Mouse (Mus musculus): Measurements from ENCODE around the gene Hs6st1. TPM values are rescaled to one million over a fixed set of nuclear protein-coding genes. Genes with fewer than 3 reads are reported as not detected.
A peak's percentile ranks its signal among the peaks of the same experiment; 100 is the strongest.

The Hs6st1 gene
- total and polyA plus RNA-seq, 3 experiments = 9.1 to 18.1 (median 17.7) TPM

DNA sequence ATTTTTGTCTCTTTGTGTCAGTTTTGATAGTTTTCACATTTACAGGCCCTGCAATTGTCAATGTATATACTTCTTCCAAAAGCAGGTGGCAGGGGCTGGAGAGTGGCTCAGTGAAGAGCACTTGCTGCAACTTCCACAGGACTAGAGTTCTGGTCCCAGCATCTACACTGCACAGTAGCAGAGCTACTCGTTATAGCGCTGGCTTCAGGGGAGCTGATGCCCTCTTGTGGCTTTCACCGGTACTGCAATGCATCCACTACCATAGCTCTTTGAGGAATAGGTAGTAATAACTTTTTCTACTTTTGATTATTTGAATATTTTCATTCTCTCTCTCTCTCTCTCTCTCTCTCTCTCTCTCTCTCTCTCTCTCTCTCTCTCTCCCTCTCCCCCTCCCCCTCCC, 66.4 kb downstream of the Hs6st1 start:
- Histone ChIP-seq H3K36me3 (replicated peaks in 1 of 2; ENCODE audit: control insufficient read depth in 1 of 2, insufficient read depth in 1 of 2, low read length in 1 of 2) (peaks cover 0 to 3% of the 10 kb centered on the region in 2 experiments), H3K9ac (ENCODE audit: insufficient read depth, low read depth) (no peak overlapping the region), H3K4me1 (ENCODE audit: control insufficient read depth in 1 of 2, insufficient read depth in 2 of 2) (peaks cover 2 to 22% of the 10 kb centered on the region in 2 experiments; a peak in 3 of 4 replicates), H3K27me3 (replicated peaks) (no peaks in the 10 kb centered on the region), H3K4me2 (ENCODE audit: insufficient read depth, low read depth, poor library complexity, severe bottlenecking) (no peak overlapping the region), H3K4me3 (replicated peaks in 1 of 3; ENCODE audit: low read depth in 2 of 3, low read length in 2 of 3, poor library complexity in 1 of 3) (no peak overlapping the region), H3K79me2 (replicated peaks; ENCODE audit: control insufficient read depth, extremely low read depth, insufficient read depth, poor library complexity, severe bottlenecking) (no peaks in the 10 kb centered on the region), H3K27ac (ENCODE audit: insufficient read depth, low read depth) (no peak overlapping the region), H3K9me3 (replicated peaks; ENCODE audit: low read length) (no peaks in the 10 kb centered on the region)
- in situ Hi-C loops (cut with MboI; ENCODE audit: low pct_ligation_motif_present, low pct_unique_long_range_greater_than_20kb, low sequenced_read_pairs) (loop anchor here (10.0 kb wide), 2 partner anchors 70 to 280 kb away; partner anchors contain the start of gene Hs6st1), dilution Hi-C loops (cut with MboI; ENCODE audit: extremely low pct_ligation_motif_present, extremely low pct_unique_long_range_greater_than_20kb, low sequenced_read_pairs) (no loop called here)
- TF ChIP-seq RAD21 (IDR thresholded peaks at IDR 0.05; ENCODE audit: low read depth, low read length) (peak; percentile 92), ZC3H11A (IDR thresholded peaks at IDR 0.05; ENCODE audit: low read depth, low read length) (peak; percentile 68), GABPA (IDR thresholded peaks at IDR 0.05; ENCODE audit: insufficient replicate concordance, low read depth, low read length) (no peak), TCF12 (IDR thresholded peaks at IDR 0.05; ENCODE audit: low read depth, low read length) (no peak), PAX5 (IDR thresholded peaks at IDR 0.05; ENCODE audit: low read length) (no peak), CTCF (conservative IDR thresholded peaks at IDR 0.05 in 1 of 2, IDR thresholded peaks at IDR 0.05 in 1 of 2; ENCODE audit: low read depth in 2 of 2, low read length in 2 of 2) (peak; percentile 89 to 95), SMC3 (IDR thresholded peaks at IDR 0.05; ENCODE audit: low read depth, low read length) (peak; percentile 94), IRF4 (IDR thresholded peaks at IDR 0.05; ENCODE audit: low read depth, low read length) (0 out of 2 replicates have a peak, but pooled peaks have one; percentile 8), MAZ (IDR thresholded peaks at IDR 0.05; ENCODE audit: low read depth, low read length) (no peak)
- DNase-seq (ENCODE audit: extremely low read depth) = peak; percentile 75

DNA sequence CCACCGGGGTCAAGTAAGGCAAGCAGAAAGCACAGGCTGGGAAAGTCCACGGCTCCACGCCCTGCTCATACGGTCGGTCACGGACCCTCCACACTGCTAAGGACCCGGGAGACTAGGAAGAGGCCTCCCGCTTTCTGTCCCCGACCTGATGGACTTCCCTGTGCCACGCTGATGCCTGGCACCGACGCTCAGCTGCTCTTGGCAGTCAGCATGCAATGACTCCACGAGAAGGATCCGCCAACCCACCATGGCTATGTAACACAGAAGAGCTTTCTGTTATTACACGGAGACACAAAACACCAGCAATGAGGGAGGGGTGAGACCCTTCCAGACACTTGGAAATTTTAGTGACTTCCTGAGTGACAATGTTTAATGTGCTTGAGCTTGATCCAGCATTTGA, 72.1 kb downstream of the Hs6st1 start:
- no peaks in the 10 kb centered on the region for H3K9me3 ChIP-seq (replicated peaks; ENCODE audit: low read length)
- no peak for TF ChIP-seq POLR2AphosphoS2 (IDR thresholded peaks at IDR 0.05; ENCODE audit: low read depth, low read length)
- no peak for TF ChIP-seq ETS1 (conservative IDR thresholded peaks at IDR 0.05; ENCODE audit: low read depth, low read length)
- TF ChIP-seq JUND (conservative IDR thresholded peaks at IDR 0.05; ENCODE audit: low read depth, low read length) = no peak
- no peak for TF ChIP-seq MEF2A (IDR thresholded peaks at IDR 0.05; ENCODE audit: borderline replicate concordance, low read depth, low read length)
- TF ChIP-seq ZKSCAN1 (IDR thresholded peaks at IDR 0.05; ENCODE audit: borderline replicate concordance, low read depth, low read length) = no peak
- no peak for TF ChIP-seq CTCF (conservative IDR thresholded peaks at IDR 0.05 in 1 of 2, IDR thresholded peaks at IDR 0.05 in 1 of 2; ENCODE audit: low read depth in 2 of 2, low read length in 2 of 2)
- TF ChIP-seq ZMIZ1 (IDR thresholded peaks at IDR 0.05; ENCODE audit: low read depth, low read length) = no peak
- TF ChIP-seq TBP (conservative IDR thresholded peaks at IDR 0.05; ENCODE audit: low read depth, low read length) = no peak
- TF ChIP-seq JUN (IDR thresholded peaks at IDR 0.05; ENCODE audit: insufficient read depth, low read depth, low read length) = no peak
- TF ChIP-seq EP300 (IDR thresholded peaks at IDR 0.05; ENCODE audit: low read length) = no peak
- TF ChIP-seq HCFC1 (IDR thresholded peaks at IDR 0.05; ENCODE audit: low read depth, low read length) = no peak
- no peak for TF ChIP-seq RCOR1 (conservative IDR thresholded peaks at IDR 0.05; ENCODE audit: low read depth, low read length)
- no peak for TF ChIP-seq MAFK (IDR thresholded peaks at IDR 0.05; ENCODE audit: insufficient replicate concordance, low read length)
- no peak for TF ChIP-seq USF1 (IDR thresholded peaks at IDR 0.05; ENCODE audit: low read depth, low read length)
- no peak for TF ChIP-seq SMC3 (IDR thresholded peaks at IDR 0.05; ENCODE audit: low read depth, low read length)
- no peak for TF ChIP-seq MYC (IDR thresholded peaks at IDR 0.05; ENCODE audit: low read depth, low read length)
- no peaks in the 10 kb centered on the region for H3K79me2 ChIP-seq (replicated peaks; ENCODE audit: control insufficient read depth, extremely low read depth, insufficient read depth, poor library complexity, severe bottlenecking)
- DNase-seq (ENCODE audit: extremely low read depth) = no peak
- peaks cover 29 to 55% of the 10 kb centered on the region in 2 experiments for H3K36me3 ChIP-seq (replicated peaks in 1 of 2; ENCODE audit: control insufficient read depth in 1 of 2, insufficient read depth in 1 of 2, low read length in 1 of 2)
- no peak overlapping the region for H3K4me2 ChIP-seq (ENCODE audit: insufficient read depth, low read depth, poor library complexity, severe bottlenecking)
- peaks cover 2 to 9% of the 10 kb centered on the region in 2 experiments; a peak in 3 of 4 replicates for H3K4me1 ChIP-seq (ENCODE audit: control insufficient read depth in 1 of 2, insufficient read depth in 2 of 2)
- no peaks in the 10 kb centered on the region for H3K27me3 ChIP-seq (replicated peaks)
- no peak overlapping the region for H3K9ac ChIP-seq (ENCODE audit: insufficient read depth, low read depth)
- no peak overlapping the region for H3K4me3 ChIP-seq (replicated peaks in 1 of 3; ENCODE audit: low read depth in 2 of 3, low read length in 2 of 3, poor library complexity in 1 of 3)
- dilution Hi-C loops (cut with MboI; ENCODE audit: extremely low pct_ligation_motif_present, extremely low pct_unique_long_range_greater_than_20kb, low sequenced_read_pairs) = no loop called here
- in situ Hi-C loops (cut with MboI; ENCODE audit: low pct_ligation_motif_present, low pct_unique_long_range_greater_than_20kb, low sequenced_read_pairs) = loop anchor here (5.0 kb wide), 1 partner anchor 137 kb away; no protein-coding TSS in a partner anchor
- H3K27ac ChIP-seq (ENCODE audit: insufficient read depth, low read depth) = no peak overlapping the region

Measured in CH12.LX (cell line).